Mouse (Mus musculus) bone marrow, adult 2 months (tissue): ENCODE measurements around the gene Etv6.

Experiments used
- CTCF ChIP-seq: fragments of 200-500 bp; IDR thresholded peaks from 2 replicates; pipeline ENCODE4 v1.5.1; 2011; ENCODE audit warnings: low read length, control low read depth; ENCODE audit not compliant: control insufficient read depth, insufficient read depth
- POLR2A ChIP-seq: fragments of 200-500 bp; IDR thresholded peaks from 2 replicates; pipeline ENCODE4 v1.6.1; 2011; ENCODE audit warnings: low read depth, mild to moderate bottlenecking, control low read depth, low read length, borderline replicate concordance; ENCODE audit not compliant: control insufficient read depth

GRCm38 (mm10) chr6:134147596-134148442 is 112.3 kb downstream of the Etv6 start:
- TF ChIP-seq POLR2A (no peak), CTCF (no peak)
